Mouse (Mus musculus) megakaryocyte progenitor cell, adult 5-6 weeks (primary cell): ENCODE data around the gene Chodl. TPM values are rescaled to one million over a fixed set of nuclear protein-coding genes. Genes with fewer than 3 reads are reported as not detected.

ENCODE experiments used
- ATAC-seq: replicated peaks from 2 replicates; pipeline ENCODE4 v1.8.0; 2016; ENCODE audit warnings: mild to moderate bottlenecking, moderate TSS enrichment, inconsistent platforms; ENCODE audit not compliant: poor library complexity
- total RNA-seq, 2 experiments: library from RNA; stranded (forward) in 1 of 2; stranded (reverse) in 1 of 2; fragments of 157-497, 149-512 nt in 1 of 2; fragments of 200-1000 nt in 1 of 2; gene quantifications; 2 replicates each; pipeline versions ENCODE4 v1.2.3 to v1.2.4; 2015 to 2017

Chodl gene
- total RNA-seq (2015) (not detected in 2 replicates), total RNA-seq (2017) (not detected in 2 replicates)

GRCm38 (mm10) chr16:78930382-78931286, at the start of gene Chodl:
TSS of gene Chodl (plus strand) at chr16:78930948.
- no peak for ATAC-seq

GRCm38 (mm10) chr16:78922644-78923043, 8.1 kb upstream of the Chodl start:
- no peak for ATAC-seq

GRCm38 (mm10) chr16:78931287-78932025, 708 bp downstream of the Chodl start:
- no peak for ATAC-seq

- no peak for ATAC-seq
Measured at GRCm38 (mm10) chr16:78934298-78934697, 3.5 kb downstream of the Chodl start.

GRCm38 (mm10) chr16:78937755-78938154, 7.0 kb downstream of the Chodl start:
- ATAC-seq = no peak

- ATAC-seq = no peak
Measured at GRCm38 (mm10) chr16:78950359-78950758, 19.6 kb downstream of the Chodl start.

GRCm38 (mm10) chr16:78957434-78957833, 26.7 kb downstream of the Chodl start:
- no peak for ATAC-seq

GRCm38 (mm10) chr16:78969091-78969731, 38.5 kb downstream of the Chodl start:
- ATAC-seq = peak; percentile 83

GRCm38 (mm10) chr16:78974099-78974498, 43.4 kb downstream of the Chodl start:
- no peak for ATAC-seq

GRCm38 (mm10) chr16:78976384-78976783, 45.6 kb downstream of the Chodl start:
- no peak for ATAC-seq

Other genes starting within 250 kb of the Chodl start
- not detected in 2 replicates for gene Tmprss15, start 160.1 kb downstream of the Chodl start, total RNA-seq (2015)
- gene Tmprss15, start 160.1 kb downstream of the Chodl start, total RNA-seq (2017) = not detected in 2 replicates